Mouse (Mus musculus) bone marrow, adult 2 months (tissue): ENCODE measurements around the gene Rdh16f2.

Source experiments
- CTCF ChIP-seq: fragments of 200-500 bp; IDR thresholded peaks from 2 replicates; pipeline ENCODE4 v1.5.1; 2011; ENCODE audit warnings: low read length, control low read depth; ENCODE audit not compliant: control insufficient read depth, insufficient read depth
- POLR2A ChIP-seq: fragments of 200-500 bp; IDR thresholded peaks from 2 replicates; pipeline ENCODE4 v1.6.1; 2011; ENCODE audit warnings: low read depth, mild to moderate bottlenecking, control low read depth, low read length, borderline replicate concordance; ENCODE audit not compliant: control insufficient read depth

- TF ChIP-seq CTCF (no peak), POLR2A (no peak)
Measured at GRCm38 (mm10) chr10:127864931-127865330, 1.3 kb upstream of the Rdh16f2 start.
